Mouse (Mus musculus): ENCODE measurements at regions not wholly inside any gene's neighbourhood (a gene's known extent, or its start where the extent isn't known, plus 50 kb on each side); places are given as distances from the start of the nearest gene placed in this dataset.

DNA sequence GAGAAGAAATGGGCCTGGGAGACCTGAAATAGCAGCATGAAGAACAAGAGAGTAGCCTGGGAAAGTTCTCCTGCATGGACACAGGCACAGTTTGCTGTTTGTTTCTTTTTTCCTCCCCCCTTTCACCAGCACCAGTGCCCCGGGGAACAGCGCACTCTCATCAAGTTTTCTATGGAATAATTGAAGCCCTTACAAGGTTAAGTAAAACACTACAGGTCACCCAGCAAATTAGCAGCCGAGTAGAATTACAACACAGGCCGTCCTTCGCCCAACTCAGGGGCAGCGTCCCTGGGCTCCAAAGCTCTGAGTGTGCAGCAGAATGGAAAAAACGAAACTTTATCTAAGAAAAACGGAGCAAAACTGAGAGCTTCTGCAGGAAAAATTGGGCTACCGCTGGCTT, 381.6 kb upstream of the Jarid2 start:
- no peak for DNase-seq (ENCODE audit: low read depth, low spot score)
- WGBS, result 90% methylated on average over 9 of the region's 9 CpGs

DNA sequence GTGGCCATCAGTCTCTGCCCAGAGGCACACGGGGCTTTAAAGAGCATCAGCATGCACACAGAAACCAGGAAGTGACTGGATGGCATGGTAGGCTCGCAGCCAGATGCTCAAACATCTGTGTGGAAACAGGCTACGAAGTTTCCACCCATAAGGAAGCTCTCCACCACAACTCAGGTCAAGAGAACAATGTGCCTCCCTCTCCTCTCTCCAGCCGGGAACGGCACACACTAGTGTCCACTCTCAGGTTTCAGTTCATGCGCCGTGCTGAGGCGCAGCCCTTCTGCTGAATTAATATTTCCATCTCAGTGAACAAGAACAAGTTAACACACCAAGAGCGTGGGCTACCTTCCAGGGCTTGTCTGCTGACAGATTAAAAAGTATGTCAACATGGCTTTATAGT, 375.4 kb upstream of the Jarid2 start:
- DNase-seq (ENCODE audit: low read depth, low spot score), result no peak
- 27% methylated on average over 9 of the region's 9 CpGs for WGBS

DNA sequence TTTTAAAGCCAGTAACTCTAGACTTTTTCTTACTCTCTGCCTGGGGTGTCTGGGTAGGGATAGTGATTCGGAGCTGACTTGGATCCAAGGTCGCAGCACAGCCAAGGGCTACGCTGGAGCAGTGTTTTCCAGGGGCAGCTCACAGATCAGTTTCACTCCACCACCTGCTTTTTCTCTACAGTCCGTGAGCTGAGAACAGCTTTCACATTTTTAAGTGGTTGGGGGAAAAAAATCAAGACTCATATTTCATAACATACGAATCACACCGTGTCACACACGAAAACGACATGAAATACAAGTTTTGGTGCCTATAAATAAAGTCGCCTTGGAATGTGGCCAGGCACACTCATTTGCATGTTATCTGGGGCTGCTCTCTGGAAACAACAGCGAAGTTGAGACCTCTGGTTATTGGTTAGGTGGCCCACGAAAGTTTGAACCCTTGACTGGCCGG, 373.5 kb upstream of the Jarid2 start:
- WGBS, result 48% methylated on average over 12 of the region's 12 CpGs
- no peak for DNase-seq (ENCODE audit: low read depth, low spot score)

DNA sequence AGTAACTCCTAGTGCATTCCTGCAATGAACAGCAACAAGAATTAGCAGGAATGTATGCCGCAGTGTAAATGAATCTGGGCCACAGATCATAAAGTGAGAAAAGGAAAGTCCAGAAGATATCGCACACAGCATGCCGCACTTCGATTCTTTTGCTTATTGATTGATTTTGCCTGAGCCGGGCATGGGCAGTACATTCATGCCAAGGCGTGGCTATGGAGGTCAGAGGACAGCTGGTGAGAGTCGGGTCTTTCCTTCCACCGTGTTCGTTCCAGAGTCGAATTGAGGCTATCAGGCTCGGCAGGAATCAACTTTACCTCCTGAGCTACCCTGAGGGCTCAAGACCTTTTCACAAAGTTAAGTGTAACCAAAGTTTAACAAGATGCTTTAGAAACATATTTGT, 372.3 kb upstream of the Jarid2 start:
- 65% methylated on average over 11 of the region's 11 CpGs for WGBS
- DNase-seq (ENCODE audit: low read depth, low spot score), result no peak

DNA sequence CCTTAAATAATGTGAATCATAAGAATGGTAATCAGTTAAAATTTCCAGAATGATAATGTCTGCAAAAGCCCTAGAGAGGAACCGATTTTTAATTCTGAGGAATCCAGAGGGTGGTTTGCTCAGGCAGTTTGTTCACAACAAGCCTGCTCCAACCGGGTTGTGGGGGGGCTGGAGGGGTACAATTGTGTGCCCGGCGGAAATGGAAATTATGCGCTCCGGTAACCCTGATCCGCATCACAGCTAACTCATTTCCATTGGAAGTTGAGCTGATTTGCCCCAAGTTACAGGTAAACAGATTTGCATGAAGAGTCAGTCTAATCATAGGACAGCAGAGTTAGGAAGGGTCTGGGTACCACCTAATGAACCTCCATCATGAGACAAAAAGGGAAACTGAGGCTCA, 369.9 kb upstream of the Jarid2 start:
- no peak for DNase-seq (ENCODE audit: low read depth, low spot score)
- 84% methylated on average over 7 of the region's 7 CpGs for WGBS

DNA sequence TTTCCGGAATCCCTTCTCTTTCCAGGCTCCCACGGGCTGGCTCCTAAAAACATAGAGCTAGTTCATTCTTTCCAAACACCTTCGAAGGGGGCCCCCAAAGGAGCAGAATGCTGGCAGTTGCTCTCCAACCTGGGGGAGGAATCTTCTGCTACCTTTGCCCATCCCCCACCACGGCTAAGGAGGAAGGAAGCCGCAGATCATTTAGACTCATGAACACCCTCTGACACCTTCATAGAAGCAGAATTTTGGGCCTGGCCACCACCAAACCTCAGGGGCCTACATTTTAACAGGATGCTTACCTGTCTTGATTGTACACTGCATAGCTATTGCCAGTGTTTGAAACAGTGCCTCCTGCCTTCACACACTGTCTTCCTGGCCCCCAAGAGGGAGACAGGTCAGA, 369.3 kb upstream of the Jarid2 start:
- no peak for DNase-seq (ENCODE audit: low read depth, low spot score)
- WGBS, result 81% methylated on average over 5 of the region's 5 CpGs

DNA sequence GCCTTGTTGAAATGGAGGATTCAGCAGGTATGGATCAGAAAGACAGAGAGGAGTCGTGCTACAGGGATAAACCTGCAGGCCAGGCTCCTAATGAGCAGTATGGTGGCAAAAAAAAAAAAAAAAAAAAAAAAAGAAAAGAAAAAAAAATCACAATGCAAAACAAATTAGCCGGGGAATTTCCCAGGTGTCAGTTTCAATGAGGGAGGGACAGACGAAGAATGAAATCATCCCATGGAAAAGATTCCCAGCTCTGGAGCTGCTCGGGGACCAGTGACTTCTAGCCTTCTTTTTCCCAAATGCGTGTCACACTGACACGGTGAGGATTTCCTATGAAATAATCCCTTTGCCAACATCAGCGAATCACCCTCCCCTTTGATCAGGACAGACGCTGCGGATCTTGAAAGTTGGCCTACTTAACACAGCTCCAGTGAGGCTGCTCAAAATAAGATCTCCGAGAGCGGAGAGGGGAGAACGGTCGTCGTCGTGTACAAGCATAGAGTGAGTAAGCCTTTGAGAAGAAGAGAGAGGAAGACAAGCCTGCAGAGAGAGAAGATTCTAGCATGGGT, 368.5 kb upstream of the Jarid2 start:
- 80% methylated on average over 15 of the region's 15 CpGs for WGBS
- DNase-seq (ENCODE audit: low read depth, low spot score), result no peak

DNA sequence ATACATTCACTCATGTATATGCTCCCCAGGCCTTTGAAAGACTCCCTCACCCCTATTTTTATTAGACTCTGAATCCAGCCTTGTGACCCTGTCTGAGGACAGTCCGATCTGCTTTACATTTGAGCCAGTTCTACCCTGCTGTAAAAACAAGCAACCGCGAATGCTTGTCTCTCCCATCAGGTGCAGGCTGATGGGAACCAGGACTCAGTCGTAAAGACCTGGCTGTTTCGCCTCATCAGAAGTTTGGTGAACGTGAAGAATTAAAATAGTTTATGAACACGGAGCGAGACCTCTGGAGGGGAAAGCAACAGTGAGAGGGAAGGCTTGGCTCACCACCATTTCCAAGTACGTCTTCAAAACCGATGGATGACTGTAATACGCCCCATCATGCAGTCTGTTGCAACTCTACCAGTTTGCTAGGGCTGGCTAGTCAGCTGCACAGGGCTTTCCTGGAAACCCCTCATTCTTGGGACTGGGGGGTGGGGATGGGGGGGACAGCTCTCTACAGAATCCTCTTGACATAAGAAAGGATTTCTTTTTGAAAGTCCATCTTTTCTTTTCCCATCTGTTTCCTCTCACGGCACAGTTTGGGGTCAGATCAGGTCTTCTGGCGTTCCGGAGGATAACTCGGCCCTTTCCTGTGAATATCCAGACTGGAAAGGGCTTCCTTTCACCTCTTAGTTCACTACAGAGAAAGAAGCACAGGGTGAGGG, 366.8 kb upstream of the Jarid2 start:
- WGBS, result 73% methylated on average over 15 of the region's 15 CpGs
- no peak for DNase-seq (ENCODE audit: low read depth, low spot score)

DNA sequence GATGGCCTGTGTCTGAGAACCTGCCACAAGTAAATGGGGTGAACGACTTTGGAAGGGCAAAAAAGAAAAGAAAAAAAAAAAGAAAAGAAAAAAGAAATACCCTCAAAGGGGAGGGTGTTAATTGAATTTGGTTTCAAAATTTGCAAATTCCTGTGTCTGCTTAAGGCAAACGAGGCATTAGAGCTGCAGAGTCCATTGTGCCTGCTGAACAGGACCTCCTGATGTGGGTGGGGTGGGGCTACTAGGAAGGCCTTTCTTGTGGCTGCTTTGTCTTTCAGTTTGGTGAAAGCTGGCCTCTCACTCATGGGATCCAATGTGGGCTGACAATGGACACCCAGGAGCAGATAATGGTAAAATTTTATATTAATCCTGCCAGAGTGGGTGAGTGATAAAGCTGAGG, 366.3 kb upstream of the Jarid2 start:
- 55% methylated on average over 2 of the region's 2 CpGs for WGBS
- DNase-seq (ENCODE audit: low read depth, low spot score), result no peak

DNA sequence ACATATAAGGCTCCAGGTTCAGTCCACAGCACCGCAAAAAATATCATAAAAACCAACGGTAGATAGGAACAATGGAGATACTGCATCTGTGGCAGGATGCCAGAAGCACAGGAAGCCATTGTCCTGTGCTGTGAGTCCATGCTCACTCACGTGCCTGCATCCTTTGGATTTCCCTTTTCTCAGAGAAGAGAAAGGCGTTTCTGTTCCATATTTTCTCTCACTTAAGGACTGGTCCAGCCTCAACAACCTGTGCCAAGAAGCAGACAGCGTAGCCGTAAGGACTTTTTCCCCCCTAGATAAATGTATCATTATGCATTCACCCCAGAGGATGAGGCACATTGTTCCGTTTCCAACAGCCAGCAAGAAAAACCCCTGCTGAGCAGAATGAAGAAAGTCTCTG, 360.0 kb upstream of the Jarid2 start:
- no peak for DNase-seq (ENCODE audit: low read depth, low spot score)
- 80% methylated on average over 7 of the region's 7 CpGs for WGBS

DNA sequence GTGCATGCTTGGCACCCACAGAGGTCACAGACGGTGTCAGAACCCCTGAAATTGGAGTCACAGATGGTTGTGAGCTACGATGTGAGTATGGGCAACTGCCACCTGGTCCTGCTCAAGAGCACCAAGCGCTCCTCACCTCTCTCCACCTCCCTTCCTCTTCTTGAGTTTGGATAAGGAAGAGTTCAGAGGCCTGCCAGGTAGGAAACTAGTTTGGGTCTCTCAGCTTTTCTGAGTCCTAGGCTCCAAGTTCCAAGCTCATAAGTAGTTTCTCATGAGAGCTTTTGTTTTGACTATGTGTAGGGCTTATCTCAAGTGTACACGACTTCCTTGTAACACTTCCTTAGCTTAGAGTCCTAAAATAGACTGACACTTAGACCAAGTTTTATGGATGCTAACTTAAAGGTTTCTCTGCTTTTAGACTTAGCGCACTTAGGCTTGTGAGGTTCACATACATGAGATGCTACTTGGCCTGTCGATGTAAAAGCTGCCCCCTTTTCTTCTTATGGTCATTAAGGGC, 356.9 kb upstream of the Jarid2 start:
- WGBS, result 76% methylated on average over 6 of the region's 6 CpGs
- no peak for DNase-seq (ENCODE audit: low read depth, low spot score)

DNA sequence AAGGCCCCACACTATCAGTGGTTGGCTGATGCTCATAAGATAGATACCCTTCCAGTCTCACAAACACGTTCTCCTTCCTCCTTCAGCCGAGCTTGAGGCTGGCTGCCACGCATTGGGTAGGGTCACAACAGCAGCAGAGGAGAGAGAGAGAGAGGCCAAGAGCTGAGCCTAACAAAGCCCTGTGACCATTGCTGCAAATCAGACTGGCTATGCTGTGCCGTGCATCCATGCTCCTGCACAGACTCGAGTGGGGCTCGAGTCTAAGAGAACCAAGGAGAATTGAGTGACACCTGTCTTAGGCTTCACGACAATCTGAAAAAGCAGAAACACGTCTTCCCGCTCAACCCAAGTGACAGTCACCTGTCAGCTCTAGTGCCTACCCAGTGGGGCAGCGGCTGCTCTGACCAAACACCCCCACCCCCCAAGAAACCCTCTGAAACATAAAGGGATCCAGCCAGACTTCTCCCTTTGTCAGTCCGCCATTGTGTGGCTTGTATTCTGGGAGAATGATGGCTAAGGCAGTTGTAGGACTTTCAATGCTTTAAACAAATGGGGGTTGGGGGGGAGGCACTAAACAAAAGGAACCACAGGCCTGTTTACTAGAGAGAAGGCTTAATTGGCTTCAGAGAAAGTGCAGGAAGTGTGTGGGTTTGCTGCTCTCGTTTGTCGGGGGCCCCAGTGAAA, 353.7 kb upstream of the Jarid2 start:
- 82% methylated on average over 13 of the region's 13 CpGs for WGBS
- DNase-seq (ENCODE audit: low read depth, low spot score), result no peak

DNA sequence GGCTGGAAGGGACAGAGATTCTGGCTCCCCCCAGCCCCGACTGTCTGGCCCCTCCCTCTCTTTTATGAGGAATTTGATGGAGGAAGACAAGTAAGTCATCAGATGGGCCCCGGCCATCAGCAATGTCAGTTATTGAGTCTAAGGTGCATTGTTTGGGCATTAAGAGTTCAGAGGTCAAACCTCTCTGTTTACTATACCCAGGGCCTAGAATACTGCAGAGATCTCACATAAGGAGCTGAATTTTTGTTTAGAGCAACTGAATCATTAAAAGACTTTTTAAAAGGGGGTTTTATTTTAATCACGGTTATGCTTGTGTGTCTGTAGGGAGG, 353.1 kb upstream of the Jarid2 start:
- no peak for DNase-seq (ENCODE audit: low read depth, low spot score)
- 42% methylated on average over 3 of the region's 3 CpGs for WGBS

DNA sequence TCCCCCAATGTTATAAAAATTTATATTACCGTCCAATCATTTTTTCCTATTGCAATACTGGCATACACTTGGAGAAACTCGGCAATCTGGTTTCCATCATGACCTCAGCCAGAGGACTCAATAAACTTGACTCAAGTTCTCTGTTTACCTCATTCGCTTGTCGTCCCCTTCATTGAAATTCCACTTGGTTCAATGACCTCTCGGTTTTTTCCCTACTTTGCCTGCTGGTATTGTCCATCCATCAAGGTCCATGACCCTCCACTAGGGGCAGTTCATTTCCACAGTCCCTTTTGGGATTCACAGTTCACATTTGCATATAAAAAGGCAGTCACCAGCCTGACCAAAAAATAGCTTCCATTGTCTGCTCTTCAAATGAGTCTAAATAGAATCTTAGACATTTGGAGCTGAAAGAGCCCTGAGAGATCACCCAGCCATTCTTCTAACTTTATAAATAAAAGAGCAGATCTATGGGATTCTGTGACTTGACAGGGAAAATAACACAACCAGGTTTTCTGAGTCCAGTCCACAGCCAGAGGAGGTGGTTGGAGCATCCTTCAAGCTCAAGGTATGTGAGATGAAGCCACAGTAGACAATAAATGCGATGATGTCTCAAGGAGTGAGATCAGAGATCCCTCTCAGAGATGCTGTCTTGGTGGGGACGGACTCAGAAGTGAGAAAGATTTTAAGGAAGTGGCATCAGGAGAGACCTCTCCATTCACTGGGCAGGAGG, 347.4 kb upstream of the Jarid2 start:
- WGBS, result 78% methylated on average over 7 of the region's 7 CpGs
- DNase-seq (ENCODE audit: low read depth, low spot score), result no peak

DNA sequence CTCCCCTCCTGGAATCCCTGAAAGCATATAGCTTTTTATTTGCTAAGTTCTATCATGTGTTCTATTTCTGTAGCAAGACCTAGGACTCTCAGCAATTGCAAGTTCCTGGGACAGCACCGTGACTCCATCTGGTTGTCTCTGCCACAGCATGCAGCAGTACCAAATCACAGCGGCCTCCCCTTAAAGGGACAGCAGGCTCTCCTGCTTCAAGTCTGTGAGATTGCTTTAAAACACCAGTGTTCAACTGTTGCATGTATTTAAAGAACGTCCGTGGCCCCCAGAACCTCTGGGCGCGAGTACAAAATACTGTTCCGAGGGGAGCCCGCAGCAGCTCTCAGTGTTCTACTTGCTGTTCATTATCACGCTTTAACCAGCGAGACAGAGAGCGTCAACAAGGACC, 346.0 kb upstream of the Jarid2 start:
- 85% methylated on average over 11 of the region's 11 CpGs for WGBS
- no peak for DNase-seq (ENCODE audit: low read depth, low spot score)

DNA sequence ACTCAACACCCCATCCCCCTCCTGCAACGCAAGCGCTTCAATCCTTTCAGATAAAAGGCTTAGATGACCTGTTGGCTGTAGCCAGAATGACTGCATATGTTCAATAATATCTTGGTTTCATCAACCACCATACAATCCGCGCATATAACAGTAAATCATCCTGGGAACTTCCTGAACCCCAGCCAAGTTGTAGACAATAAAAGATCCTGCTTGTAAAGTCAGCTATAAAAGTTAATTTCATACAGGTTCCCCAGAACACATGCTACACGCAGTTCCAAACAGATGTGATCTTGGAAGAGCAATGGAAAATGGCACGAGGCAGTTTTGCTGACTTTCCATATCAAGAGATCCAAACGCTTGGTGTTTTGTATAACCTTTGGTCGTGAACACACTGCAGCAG, 342.5 kb upstream of the Jarid2 start:
- WGBS, result 19% methylated on average over 8 of the region's 8 CpGs
- peak; percentile 95 for DNase-seq (ENCODE audit: low read depth, low spot score)

DNA sequence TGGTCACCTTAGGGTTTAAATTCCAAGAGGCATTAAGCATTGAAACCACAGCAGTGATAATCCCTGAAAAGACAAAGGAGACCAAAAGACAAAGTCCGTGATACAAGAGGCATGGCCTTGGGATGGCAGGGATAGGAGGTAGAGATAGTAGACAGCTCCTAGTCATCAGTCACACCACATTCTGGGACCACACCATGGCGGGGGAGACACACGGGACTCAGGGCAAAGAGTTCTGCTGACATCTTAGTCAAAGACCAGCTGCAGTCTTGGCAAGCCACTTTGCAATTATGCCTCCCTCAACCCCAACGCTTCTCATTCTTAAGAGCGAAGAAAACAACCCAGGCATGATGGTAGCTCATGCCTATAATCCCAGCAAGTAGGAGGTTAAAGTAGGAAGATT, 339.6 kb upstream of the Jarid2 start:
- 93% methylated on average over 5 of the region's 5 CpGs for WGBS

DNA sequence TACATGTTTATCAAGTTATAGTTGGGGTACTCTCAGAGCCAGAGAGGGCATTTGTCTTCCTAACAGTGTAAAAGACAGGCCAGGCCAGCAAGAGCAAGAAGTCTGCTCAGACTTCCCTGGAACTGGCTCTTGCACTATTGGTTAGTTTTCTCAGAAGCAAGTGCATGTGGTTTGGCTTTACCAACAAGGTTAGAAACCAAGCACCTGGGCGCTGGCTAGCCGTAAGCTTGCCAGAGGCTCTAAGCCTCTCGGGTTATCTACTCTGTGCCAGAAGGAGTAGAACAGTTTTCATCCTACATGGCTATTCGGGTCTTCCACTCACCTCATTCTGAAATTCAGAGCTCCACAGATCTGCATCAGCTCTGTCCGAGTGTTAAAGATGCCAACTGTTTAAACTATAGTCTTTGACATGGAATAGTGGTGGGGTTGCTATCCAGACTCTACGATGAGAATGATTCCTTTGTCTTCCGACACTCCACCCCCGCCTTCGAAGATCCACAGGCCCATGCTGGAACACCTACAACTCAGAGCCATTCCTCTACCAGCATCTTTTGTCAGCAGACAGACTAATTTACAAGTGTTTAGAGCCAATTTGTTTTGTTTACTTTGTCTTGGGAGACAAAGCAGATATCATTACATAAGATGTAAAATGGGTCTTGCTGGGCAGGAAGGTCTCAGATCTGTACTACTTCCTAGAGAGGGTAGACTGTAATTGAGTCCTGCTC, 338.4 kb upstream of the Jarid2 start:
- WGBS, result 89% methylated on average over 9 of the region's 9 CpGs
- no peak for DNase-seq (ENCODE audit: low read depth, low spot score)

More for the DNA sequence above, 339.6 kb upstream of the Jarid2 start:
- DNase-seq (ENCODE audit: low read depth, low spot score), result no peak

DNA sequence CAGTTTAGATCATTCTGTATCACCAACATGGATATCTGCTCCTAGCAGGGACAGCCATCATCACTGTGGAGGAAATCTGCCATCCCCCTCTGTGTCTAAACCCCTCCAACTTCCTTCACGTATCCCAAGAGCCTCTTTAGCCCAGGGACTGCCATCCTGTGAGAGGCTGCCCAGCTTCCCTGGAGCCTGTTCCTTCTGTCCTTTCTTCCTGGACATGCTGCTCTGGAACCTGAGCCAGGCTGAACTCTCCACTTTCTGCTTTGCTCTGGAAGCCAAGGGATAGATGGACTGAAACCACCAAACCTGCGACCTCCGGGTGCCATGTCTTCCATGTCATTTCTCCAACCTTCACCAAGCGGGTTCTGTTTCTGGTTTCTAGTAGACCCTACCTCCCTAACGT, 335.3 kb upstream of the Jarid2 start:
- 97% methylated on average over 5 of the region's 5 CpGs for WGBS

More for the DNA sequence above, 335.3 kb upstream of the Jarid2 start:
- DNase-seq (ENCODE audit: low read depth, low spot score), result no peak

Data from large intestine, adult 2 months (tissue).